Mouse (Mus musculus) thymus, postnatal 0 days (tissue): Measurements from ENCODE around the gene Rybp. TPM values are rescaled to one million over a fixed set of nuclear protein-coding genes. Genes with fewer than 3 reads are reported as not detected.

Experiments
- DNase-seq: peaks from one replicate; pipeline ENCODE4 v3.0.0-alpha.2; 2015; ENCODE audit warnings: low spot score
- polyA plus RNA-seq: library from polyadenylated mRNA; unstranded; fragments of >200 nt; fragmentation: Nextera tagmentation; extraction: Ambion mirVana; gene quantifications from 2 replicates; pipeline ENCODE4 v1.2.1, GENCODE M21; 2015

The Rybp gene
- 10.3 and 14.2 TPM in 2 replicates for polyA plus RNA-seq

DNA sequence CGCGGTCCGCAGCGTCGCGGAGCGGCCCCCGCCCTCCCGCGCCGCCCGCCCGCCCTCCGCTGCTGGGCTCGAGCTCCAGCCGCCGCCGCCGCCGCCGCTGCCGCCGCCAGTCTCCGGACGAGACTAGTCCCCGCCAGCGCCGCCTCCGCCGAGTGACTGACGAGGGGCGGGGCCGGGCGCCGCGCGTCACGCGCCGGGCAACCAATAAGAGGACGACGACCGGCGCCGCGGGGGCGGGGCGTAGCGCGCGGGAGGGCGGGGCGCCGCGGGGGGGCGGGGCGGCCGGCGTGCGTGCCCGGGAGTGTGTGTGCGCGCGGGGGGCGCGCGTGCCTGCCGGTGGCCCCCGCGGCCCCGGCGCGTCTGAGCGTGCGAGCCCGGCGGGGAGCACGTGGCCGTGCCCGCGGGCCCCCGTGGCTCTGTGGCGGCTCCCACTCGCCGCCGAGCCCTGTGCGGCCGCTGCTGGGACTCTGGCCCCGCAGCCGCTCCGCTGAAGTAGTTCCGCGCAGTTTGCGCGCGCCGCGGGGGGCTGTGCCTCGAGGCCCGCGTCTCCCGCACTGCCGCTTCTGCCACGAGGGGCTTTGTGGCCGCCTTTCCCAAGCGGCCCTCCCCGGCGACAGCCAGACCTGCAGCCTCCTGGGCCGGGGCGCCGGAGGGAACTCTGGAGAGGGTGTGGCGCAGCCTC, at the start of gene Rybp:
Gene Rybp (minus strand): TSS at position 152 of the 682 bp plus-strand sequence.
- DNase-seq: peak; percentile 94

DNA sequence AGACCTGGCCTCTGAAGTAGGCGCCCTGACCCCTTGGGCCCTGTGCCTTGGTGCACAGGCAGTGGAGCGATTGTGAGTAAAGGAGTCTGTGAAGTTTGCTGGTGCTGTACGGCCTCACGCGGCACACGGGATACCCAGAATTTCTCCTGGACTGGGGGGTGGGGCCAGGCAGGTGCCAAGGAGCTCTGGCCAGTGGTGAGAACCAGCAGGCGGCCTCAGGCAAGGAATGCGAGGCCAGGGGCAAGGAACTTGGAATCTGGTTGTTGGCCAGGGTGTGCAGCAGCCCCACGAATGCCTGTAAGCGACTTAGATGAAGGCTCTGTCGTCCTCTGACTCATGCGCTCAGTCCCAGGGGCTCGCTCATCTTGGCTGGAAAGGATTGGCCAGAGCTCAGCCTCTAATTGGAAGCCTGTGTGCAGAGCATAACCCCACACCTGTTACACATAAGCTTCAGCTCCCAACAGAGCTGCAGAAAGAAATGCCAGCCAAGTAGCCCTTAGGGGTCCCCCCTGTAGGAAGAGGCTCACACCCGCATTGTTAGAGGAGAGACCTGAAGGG, 49.4 kb upstream of the Rybp start:
- DNase-seq: no peak

- no peak for DNase-seq
These were observed 48.3 kb upstream of the Rybp start for GRCm38 (mm10) chr6:100335506-100336144.

- DNase-seq: no peak
These were observed 46.5 kb upstream of the Rybp start for GRCm38 (mm10) chr6:100333745-100334144.

DNA sequence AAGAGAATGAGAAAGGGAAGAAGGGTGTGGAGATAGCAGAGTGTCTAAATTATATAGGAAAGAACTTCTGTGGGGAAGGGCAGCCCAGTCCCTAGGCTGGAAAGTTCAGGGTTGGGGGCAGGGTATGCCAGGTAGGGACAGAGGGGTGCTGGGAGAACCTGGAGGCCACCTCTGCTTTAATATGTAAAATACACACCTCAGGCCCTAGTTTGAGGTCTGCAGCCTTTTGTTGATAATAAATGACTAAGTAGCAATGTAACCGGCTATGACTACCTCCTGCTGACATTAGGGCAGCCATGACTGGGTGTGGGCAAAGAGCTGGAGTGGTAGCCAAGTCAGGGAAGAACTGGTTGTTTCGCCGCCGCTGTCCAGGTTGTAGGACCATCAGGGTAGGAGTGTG, 45.2 kb upstream of the Rybp start:
- no peak for DNase-seq

GRCm38 (mm10) chr6:100331582-100331981, 44.3 kb upstream of the Rybp start:
- no peak for DNase-seq

DNA sequence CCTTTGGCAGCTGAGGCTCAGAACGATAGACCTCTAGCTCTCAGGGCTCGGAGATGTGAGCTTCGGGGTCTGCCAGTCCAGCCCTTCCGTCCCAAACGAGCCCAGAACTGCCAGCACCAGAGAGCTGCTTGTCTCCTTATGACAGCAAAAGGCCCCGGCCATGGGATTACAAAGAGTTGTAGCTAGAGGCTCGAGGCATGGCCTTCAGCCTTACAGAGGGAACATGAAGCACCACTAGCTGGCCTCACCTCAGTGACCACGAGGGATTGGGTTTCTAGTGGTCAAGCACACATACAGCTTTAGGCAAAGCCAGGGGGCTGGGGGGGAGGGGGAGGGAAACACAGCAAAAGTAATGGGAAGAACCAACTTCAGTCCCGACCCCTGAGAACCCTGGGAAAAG, 43.8 kb upstream of the Rybp start:
- no peak for DNase-seq

- no peak for DNase-seq
These were observed 42.3 kb upstream of the Rybp start for GRCm38 (mm10) chr6:100329542-100329941.

GRCm38 (mm10) chr6:100327050-100327449, 39.8 kb upstream of the Rybp start:
- DNase-seq: no peak

GRCm38 (mm10) chr6:100323756-100324430, 36.6 kb upstream of the Rybp start:
- DNase-seq: no peak

DNA sequence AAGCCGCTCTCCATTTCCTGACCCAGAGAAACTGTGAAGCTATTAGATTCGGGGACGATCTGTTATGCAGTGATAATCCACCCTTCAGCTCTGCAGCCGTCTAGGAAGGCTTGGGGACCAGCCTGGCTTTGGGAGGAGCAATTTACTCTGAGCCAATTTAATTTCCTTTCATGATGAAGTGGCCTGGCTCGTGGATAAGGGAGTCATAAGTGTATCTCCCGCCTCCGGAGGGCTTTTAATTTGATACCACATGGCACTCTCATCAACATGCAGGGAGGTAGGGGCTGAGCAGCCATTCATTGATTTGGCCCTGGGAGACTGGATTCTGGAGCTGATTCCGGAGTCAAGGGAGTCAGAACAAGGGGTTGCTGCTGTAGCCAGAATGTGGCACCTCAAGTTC, 35.3 kb upstream of the Rybp start:
- DNase-seq: no peak

DNA sequence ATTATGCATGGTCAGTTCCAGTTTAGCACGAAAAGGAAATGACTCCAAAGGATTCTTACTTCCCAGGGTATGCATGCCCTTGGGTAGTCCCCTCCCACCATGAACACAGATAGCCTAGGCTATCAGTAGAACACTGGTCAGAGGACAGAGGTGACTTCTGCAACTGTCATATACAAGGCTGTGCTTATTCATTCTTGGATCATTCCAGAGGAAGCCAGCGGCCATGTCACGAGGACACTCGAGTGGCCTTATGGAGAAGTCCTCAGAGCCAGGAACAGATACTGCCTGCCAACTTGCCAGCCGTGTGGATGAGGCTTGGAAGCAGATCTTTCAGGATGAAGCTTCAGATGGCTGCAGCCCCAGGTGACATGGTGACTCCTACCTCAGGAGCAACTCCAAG, 34.9 kb upstream of the Rybp start:
- DNase-seq: no peak

DNA sequence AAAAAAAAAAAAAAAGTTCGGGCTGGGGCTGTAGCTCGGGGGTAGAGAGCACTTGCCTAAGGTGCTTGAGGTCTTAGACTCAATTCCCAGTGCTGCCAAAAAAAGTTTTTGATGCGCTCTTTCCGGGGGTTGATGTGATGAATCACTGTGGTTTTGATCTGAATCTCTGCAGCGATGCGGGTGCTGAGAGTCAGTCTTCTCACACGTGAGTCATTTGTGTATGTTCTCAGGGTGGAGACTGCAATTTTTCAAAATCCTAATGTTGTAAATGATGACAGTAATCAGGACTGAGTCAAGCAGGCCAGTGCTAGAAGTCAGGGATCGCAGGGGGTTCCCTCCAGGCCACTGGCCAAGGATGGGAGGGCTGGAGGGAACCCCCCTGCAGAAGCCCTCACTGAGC, 26.9 kb upstream of the Rybp start:
- DNase-seq: no peak

DNA sequence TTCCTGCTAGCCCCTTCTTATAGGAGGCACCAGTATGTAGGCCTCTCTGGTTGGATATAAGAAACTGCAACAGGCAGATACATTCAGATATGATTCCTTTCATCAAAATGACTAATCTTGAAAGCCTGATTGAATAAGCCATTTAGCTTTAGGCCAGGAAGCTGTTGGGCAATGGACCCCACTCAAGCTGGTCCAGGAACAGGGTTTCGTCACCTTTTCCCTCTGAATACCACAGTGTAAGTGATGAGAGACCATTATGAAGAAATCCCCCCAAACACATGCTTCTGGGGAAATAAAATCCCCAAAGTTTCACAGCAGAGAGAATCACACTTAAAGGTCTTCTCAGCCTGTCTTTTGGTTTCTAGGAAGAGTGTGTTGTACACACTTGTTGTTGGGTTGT, 23.9 kb upstream of the Rybp start:
- no peak for DNase-seq

DNA sequence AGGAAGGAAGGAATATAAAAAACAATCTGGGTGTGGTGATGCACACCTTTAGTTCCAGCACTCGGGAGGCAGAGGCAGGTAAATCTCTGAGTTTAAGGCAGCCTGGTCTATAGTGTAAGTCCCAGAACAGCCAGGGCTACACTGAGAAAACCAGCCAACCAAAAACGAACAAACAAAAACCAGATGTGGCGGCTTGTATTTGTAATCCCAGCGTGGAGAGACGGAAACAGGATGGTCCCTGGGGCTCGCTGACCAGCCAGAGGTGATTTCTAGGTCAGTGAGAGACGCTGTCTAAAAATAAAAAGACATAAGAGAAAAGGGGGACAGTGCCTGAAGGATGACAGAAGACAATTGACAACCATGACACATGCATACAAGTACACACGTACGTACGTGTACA, 17.5 kb upstream of the Rybp start:
- no peak for DNase-seq

DNA sequence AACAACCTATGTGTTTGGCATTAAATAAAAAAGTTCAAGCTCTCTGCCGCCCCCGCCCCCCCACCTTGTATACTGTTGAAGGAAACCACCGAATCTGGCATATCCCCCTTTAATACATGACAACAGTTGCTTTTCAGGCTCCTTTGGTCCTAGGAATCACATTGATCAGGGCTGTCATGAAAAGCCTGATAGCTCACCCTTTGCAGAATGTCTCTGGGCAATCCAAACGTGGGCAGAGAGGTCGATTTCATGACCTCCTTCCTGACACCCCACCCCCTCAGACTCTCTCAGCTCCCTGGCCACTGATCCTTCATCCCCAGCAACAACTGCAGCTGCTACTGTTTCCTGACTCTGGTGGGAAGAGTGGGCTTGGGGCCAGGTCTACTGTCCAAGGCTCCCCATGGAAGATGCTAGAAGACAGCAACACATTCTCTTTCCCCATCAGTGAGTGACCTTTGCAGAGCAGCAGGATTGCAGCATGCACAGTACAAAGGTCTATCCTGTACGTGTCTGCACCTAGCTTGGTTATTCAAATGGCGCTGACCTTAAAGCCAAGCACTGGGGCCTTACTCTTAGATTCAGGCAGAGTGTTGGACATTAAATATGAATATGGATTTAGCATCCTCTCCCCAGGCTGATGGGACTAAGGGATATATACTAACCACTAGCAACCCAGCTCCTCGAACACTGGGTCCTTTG, 14.3 kb upstream of the Rybp start:
- DNase-seq: no peak

- no peak for DNase-seq
These were observed 13.5 kb upstream of the Rybp start for GRCm38 (mm10) chr6:100300831-100301230.

- no peak for DNase-seq
These were observed 11.7 kb upstream of the Rybp start for GRCm38 (mm10) chr6:100298945-100299344.

- no peak for DNase-seq
These were observed 10.3 kb upstream of the Rybp start for GRCm38 (mm10) chr6:100297536-100297935.

DNA sequence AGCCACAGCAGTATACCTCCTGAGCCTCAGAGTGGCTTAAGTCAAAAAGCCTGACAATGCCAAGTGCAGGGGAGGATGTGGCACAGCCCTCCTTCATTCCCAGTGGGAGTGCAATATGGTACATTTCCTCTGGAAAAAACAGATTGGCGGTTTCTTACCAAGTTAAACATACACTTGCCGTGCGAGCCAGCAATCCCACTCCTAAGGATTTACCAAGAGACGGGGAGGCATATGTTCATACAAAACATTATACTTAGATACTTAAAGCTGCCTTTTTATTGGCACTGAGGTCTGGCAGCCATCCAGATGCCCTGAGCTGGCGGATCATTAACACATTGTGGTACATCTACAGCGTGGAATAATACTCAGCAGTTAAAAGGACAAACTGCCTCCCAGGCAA, 5.1 kb upstream of the Rybp start:
- DNase-seq: no peak

GRCm38 (mm10) chr6:100289058-100289457, 1.8 kb upstream of the Rybp start:
- no peak for DNase-seq

DNA sequence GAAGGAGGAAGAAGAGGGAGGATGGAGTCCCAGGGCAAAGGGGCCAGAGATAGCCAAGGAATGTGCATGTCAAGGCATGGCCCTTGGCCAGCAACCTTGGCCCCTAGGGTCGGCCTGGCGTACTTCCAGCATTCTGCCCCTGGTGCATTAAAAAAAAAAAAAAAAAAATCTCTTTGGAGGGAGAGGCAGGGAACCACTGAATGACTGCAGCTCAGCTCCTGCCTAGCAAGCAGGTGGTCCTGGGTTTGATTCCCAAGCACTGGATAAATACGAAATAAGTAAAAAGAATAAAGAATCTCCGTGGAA, 1.4 kb upstream of the Rybp start:
- DNase-seq: no peak
